Mouse (Mus musculus) effector memory CD4-positive, alpha-beta T cell, adult 5 months (primary cell): ENCODE results near the gene Mthfs. TPM values are rescaled to one million over a fixed set of nuclear protein-coding genes. Genes with fewer than 3 reads are reported as not detected.

Experiments used
- polyA plus RNA-seq: library from polyadenylated mRNA; unstranded; fragments of 100-300 nt; shearing (Covaris generic); gene quantifications from one replicate; pipeline ENCODE4 v1.2.1, GENCODE M21; 2017

The Mthfs gene
- 70.5 TPM for polyA plus RNA-seq

GRCm38 (mm10) chr9:89210353-89211064 lies at the start of gene Mthfs:
Gene Mthfs (plus strand): TSS chr9:89210676.

GRCm38 (mm10) chr9:89198969-89199416 lies 11.5 kb upstream of the Mthfs start, which contains the start of the genes Bcl2a1b and Gm29094:
Gene Bcl2a1b (plus strand): TSS chr9:89199209.
Gene Gm29094 (plus strand): TSS chr9:89199379.

Other genes with a start within 250 kb of the Mthfs start
- not detected for gene Trim43b, start 117.8 kb upstream of the Mthfs start, polyA plus RNA-seq
- 1,089 TPM for gene Bcl2a1b, start 11.5 kb upstream of the Mthfs start, polyA plus RNA-seq
- gene Gm29094, start 11.3 kb upstream of the Mthfs start, polyA plus RNA-seq: 55.3 TPM